Mouse (Mus musculus) neural tube, embryonic 13.5 days (tissue): Measurements from ENCODE around the gene Jsrp1. TPM values are rescaled to one million over a fixed set of nuclear protein-coding genes. Genes with fewer than 3 reads are reported as not detected.

ENCODE experiments used
- ATAC-seq: fragments of 200-750 bp; cut with Nextera tagmentation; 2 replicates; pipeline ENCODE4 v1.8.0; 2017; ENCODE audit warnings: low read depth, mild to moderate bottlenecking, moderate TSS enrichment, moderate library complexity
- H3K27ac ChIP-seq: fragments of 300-500 bp; sonication (generic); replicated peaks from 2 replicates; pipeline ENCODE4 v1.5.1; 2015; ENCODE audit warnings: moderate library complexity, mild to moderate bottlenecking, inconsistent platforms
- H3K27me3 ChIP-seq: fragments of 300-500 bp; sonication (generic); 2 replicates; pipeline ENCODE4 v1.6.1; 2015; ENCODE audit warnings: mild to moderate bottlenecking, inconsistent platforms
- H3K36me3 ChIP-seq: fragments of 300-500 bp; sonication (generic); 2 replicates; pipeline ENCODE4 v1.6.1; 2015; ENCODE audit warnings: mild to moderate bottlenecking, inconsistent platforms
- H3K4me1 ChIP-seq: fragments of 300-500 bp; sonication (generic); replicated peaks from 2 replicates; pipeline ENCODE4 v1.6.1; 2015; ENCODE audit warnings: inconsistent platforms
- H3K4me2 ChIP-seq: fragments of 300-500 bp; sonication (generic); 2 replicates; pipeline ENCODE4 v1.6.1; 2015; ENCODE audit warnings: inconsistent platforms, mild to moderate bottlenecking, moderate library complexity
- H3K4me3 ChIP-seq: fragments of 300-500 bp; sonication (generic); 2 replicates; pipeline ENCODE4 v1.5.1; 2015; ENCODE audit warnings: mild to moderate bottlenecking, inconsistent platforms
- H3K9ac ChIP-seq: fragments of 300-500 bp; sonication (generic); 2 replicates; pipeline ENCODE4 v1.6.1; 2015; ENCODE audit warnings: moderate library complexity, mild to moderate bottlenecking, inconsistent platforms
- H3K9me3 ChIP-seq: fragments of 300-500 bp; sonication (generic); 2 replicates; pipeline ENCODE4 v1.6.1; 2016; ENCODE audit warnings: inconsistent platforms
- WGBS: fragments of 180-500 bp; shearing (Covaris S2); methylation state at CpG from one replicate; pipeline ENCODE4 v1.1.7; 2015; 5-methylcytosine and 5-hydroxymethylcytosine counted together
- polyA plus RNA-seq: library from polyadenylated mRNA; unstranded; fragments of >200 nt; fragmentation: Nextera tagmentation; extraction: Ambion mirVana; gene quantifications from 2 replicates; pipeline ENCODE4 v1.2.1, GENCODE M21; 2015

The Jsrp1 gene
- polyA plus RNA-seq, 1 experiment from 2014 or later = 1.1 TPM

DNA sequence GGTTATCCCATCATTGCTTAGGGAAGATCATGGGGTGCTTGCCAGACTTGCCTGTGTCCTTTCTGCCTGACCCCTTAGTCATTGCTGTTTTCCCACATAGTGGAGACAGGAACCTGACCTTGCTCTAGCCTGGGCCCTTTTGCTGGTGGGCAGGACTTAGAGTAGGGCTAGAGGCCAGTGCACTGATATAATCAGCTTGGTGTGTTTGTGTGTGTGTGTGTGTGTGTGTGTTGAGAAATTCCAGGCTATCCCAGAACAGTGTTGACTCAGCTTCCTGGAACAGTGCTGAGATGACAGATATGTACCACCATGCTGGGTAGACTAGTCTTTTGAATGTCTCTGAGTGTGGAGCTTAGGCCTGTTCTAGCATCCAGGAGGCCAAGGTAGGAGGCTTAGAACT, 33.7 kb downstream of the Jsrp1 start:
- no peaks in the 10 kb centered on the region for H3K27me3 ChIP-seq
- no peaks in the 10 kb centered on the region for H3K9me3 ChIP-seq
- H3K4me1 ChIP-seq = no peaks in the 10 kb centered on the region
- H3K36me3 ChIP-seq = peaks cover 98% of the 10 kb centered on the region
- no peak overlapping the region for H3K9ac ChIP-seq
- H3K27ac ChIP-seq = no peak overlapping the region
- no peak for ATAC-seq
- no peak overlapping the region for H3K4me3 ChIP-seq
- no peak overlapping the region for H3K4me2 ChIP-seq

DNA sequence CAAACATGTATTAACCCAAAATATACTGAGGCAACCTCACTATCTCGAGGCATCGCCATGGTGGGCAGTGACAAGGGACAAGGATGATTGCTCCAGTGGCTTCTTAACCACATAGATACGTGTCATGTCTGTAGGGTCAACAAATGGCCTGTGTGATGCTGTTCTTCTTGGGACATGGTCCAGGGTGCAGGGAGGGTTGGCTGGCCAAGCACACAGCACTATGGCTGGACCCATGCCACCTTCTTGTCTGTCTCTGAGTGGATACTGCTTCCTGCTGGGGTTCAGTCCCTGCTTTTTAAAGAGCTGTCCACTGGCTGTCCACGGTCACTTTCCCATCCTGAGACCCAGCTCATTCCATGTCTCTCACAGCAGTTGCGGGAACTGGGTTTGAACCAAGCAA, 36.2 kb downstream of the Jsrp1 start:
- 92% methylated on average over 5 of the region's 5 CpGs for WGBS
- no peaks in the 10 kb centered on the region for H3K9me3 ChIP-seq
- no peak overlapping the region for H3K4me2 ChIP-seq
- ATAC-seq = no peak
- H3K27ac ChIP-seq = no peak overlapping the region
- peaks cover 98% of the 10 kb centered on the region for H3K36me3 ChIP-seq
- no peak overlapping the region for H3K4me3 ChIP-seq
- H3K9ac ChIP-seq = no peak overlapping the region
- H3K27me3 ChIP-seq = no peaks in the 10 kb centered on the region
- H3K4me1 ChIP-seq = no peaks in the 10 kb centered on the region

DNA sequence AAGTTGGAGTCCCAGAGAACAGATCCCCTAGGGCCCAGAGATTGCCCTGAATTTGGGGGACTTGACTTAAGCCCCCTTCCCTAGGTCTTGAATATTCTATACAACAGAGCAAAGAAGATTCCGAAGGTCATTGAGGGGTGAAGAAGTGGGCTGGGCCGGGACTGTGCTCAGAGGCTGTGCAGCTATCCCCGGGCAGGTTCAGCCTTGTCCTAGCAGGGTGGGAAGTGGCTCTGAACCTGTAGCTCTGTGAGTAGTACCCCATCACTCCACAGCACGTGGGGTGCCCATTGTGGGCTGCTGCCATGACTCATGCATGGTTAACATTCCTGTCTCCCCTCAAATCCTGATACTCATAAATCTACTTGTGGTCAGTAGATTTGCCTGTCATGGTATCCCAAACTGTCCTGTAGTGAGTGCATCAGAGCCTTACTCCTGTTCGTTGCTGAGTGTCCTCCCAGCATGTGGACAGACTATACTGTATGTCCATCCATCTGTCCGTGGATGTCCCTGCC, 36.9 kb downstream of the Jsrp1 start:
- Histone ChIP-seq H3K27ac (no peak overlapping the region), H3K36me3 (peaks cover 98% of the 10 kb centered on the region), H3K4me3 (no peak overlapping the region), H3K27me3 (no peaks in the 10 kb centered on the region), H3K4me2 (no peak overlapping the region), H3K4me1 (no peaks in the 10 kb centered on the region), H3K9ac (no peak overlapping the region), H3K9me3 (no peaks in the 10 kb centered on the region)
- WGBS = 90% methylated on average over 6 of the region's 6 CpGs
- no peak for ATAC-seq

DNA sequence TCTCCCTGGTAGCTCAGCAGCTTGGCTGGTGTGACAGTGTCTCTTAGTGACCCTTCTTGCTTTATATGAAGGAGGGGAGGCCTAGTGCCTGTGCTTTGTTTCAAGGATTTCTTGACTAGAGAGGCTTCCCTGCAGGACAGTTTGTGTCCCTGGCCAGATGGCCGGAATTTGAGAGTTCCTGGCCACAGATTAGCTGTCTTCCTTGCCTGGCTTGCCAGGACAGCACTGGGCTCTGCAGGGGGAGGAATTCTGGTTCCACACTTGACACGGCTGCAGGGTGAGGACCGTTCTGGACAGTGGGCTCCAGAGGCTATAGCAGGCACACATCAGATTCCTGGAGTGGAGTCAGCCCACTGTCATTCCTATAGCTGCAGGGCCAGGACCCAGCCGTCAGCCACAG, 37.6 kb downstream of the Jsrp1 start:
- H3K9me3 ChIP-seq = no peaks in the 10 kb centered on the region
- no peak overlapping the region for H3K27ac ChIP-seq
- WGBS = 91% methylated on average over 4 of the region's 4 CpGs
- H3K27me3 ChIP-seq = no peaks in the 10 kb centered on the region
- H3K36me3 ChIP-seq = peaks cover 98% of the 10 kb centered on the region
- H3K4me2 ChIP-seq = no peak overlapping the region
- no peaks in the 10 kb centered on the region for H3K4me1 ChIP-seq
- ATAC-seq = no peak
- no peak overlapping the region for H3K4me3 ChIP-seq
- no peak overlapping the region for H3K9ac ChIP-seq

DNA sequence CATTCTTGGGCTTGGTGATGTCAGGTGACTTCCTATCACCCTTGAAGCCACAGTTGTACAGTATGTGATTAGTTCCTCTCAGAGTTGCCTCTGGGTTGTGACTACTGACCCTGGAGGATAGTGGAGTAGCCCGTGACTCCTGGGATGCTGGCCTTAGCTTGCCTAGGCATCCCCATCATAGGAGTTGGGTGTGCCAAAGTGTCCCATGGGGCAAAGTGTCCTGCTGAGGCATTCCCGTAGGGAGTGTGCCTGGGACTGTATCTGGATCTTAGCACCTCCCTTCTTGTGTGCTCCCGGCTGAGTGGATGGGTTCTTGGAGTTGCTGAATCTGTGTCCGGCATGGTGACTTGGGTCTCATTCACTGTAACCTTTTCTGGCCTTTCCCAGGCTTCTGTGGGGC, 38.3 kb downstream of the Jsrp1 start:
- WGBS = 94% methylated on average over 4 of the region's 4 CpGs
- peak; percentile 38; the same call in 1 of the 2 replicates for ATAC-seq

DNA sequence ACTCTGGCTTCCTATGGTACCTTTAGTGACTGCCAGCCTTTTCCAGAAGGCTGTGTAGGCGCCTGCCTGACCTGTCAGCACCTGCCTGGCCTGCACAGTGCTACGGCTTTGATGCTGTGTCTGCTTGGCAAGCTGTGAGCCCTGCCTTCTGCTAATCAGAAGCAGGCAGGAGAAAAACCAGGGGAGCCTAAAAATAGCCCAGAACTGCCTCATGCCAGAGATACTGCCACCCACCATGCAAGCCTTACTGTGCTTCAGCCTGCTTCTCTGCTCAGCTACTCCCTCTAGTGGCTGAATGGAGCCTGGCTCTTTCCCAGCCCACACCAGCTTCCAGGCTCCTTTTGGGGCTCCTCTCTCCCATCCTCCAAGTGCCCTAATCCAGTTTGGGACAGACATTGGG, 38.7 kb downstream of the Jsrp1 start:
- WGBS = 60% methylated on average over 2 of the region's 2 CpGs
- no peaks in the 10 kb centered on the region for H3K9me3 ChIP-seq
- no peaks in the 10 kb centered on the region for H3K4me1 ChIP-seq
- H3K9ac ChIP-seq = peak overlapping the region; percentile 17; the same call in 1 of the 2 replicates
- no peak overlapping the region for H3K4me2 ChIP-seq
- no peaks in the 10 kb centered on the region for H3K27me3 ChIP-seq
- H3K4me3 ChIP-seq = no peak overlapping the region
- ATAC-seq = peak; percentile 36; the same call in 1 of the 2 replicates
- H3K27ac ChIP-seq = no peak overlapping the region
- H3K36me3 ChIP-seq = peaks cover 98% of the 10 kb centered on the region

More for the DNA sequence above, 38.3 kb downstream of the Jsrp1 start:
- Histone ChIP-seq H3K27me3 (no peaks in the 10 kb centered on the region), H3K4me2 (no peak overlapping the region), H3K4me1 (no peaks in the 10 kb centered on the region), H3K4me3 (no peak overlapping the region), H3K9me3 (no peaks in the 10 kb centered on the region), H3K27ac (no peak overlapping the region), H3K36me3 (peaks cover 98% of the 10 kb centered on the region), H3K9ac (no peak overlapping the region)

DNA sequence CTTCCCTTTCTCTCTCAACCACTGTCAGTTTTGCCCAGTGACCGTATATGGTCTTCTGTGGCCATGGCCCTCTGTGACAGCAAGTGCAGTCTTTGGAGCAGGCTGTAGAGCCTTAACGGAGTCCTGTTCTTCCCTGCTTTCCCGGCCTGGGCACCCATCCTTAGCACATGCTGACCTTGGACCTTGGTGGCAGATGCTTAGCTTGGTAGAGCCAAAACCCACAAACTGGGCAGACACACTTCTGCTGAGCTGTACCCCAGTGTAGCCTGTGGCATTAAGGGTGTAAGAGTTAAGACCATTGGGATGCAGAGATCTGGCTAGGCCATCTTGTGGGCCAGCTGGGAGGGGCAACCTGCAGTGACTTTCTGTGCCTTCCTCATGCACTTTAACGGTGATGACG, 39.5 kb downstream of the Jsrp1 start:
- Histone ChIP-seq H3K36me3 (peaks cover 97% of the 10 kb centered on the region), H3K9me3 (no peaks in the 10 kb centered on the region), H3K4me1 (no peaks in the 10 kb centered on the region), H3K27me3 (no peaks in the 10 kb centered on the region), H3K27ac (no peak overlapping the region), H3K4me2 (no peak overlapping the region), H3K4me3 (no peak overlapping the region), H3K9ac (0 out of 2 replicates have a peak overlapping the region, but pooled peaks have one; percentile 17)
- no peak for ATAC-seq
- WGBS = 91% methylated on average over 5 of the region's 5 CpGs

DNA sequence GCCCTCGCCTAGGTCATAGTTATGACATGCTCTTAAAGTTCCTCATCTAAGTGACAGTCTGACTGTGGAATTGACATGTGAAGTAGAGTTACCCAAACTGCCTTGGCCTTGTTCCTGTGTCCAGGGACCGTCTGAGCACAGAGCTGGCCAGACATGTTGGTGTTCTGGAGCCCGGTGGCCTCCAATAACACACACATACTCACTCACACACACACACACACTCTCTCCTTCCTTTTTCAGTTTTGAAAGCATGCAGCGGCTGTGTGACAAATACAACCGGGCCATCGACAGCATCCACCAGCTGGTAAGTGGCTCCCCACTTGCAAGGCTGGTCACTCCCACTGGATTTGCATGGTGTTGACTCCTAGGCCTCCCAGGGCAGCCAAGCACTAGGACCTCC, 44.9 kb downstream of the Jsrp1 start:
- no peak overlapping the region for H3K4me2 ChIP-seq
- H3K9me3 ChIP-seq = no peaks in the 10 kb centered on the region
- H3K9ac ChIP-seq = no peak overlapping the region
- no peaks in the 10 kb centered on the region for H3K27me3 ChIP-seq
- no peak overlapping the region for H3K27ac ChIP-seq
- ATAC-seq = no peak
- WGBS = 90% methylated on average over 6 of the region's 6 CpGs
- peaks cover 82% of the 10 kb centered on the region for H3K36me3 ChIP-seq
- H3K4me3 ChIP-seq = no peak overlapping the region
- H3K4me1 ChIP-seq = 0 out of 2 replicates have a peak, but pooled peaks cover under 1% of the 10 kb centered on the region

DNA sequence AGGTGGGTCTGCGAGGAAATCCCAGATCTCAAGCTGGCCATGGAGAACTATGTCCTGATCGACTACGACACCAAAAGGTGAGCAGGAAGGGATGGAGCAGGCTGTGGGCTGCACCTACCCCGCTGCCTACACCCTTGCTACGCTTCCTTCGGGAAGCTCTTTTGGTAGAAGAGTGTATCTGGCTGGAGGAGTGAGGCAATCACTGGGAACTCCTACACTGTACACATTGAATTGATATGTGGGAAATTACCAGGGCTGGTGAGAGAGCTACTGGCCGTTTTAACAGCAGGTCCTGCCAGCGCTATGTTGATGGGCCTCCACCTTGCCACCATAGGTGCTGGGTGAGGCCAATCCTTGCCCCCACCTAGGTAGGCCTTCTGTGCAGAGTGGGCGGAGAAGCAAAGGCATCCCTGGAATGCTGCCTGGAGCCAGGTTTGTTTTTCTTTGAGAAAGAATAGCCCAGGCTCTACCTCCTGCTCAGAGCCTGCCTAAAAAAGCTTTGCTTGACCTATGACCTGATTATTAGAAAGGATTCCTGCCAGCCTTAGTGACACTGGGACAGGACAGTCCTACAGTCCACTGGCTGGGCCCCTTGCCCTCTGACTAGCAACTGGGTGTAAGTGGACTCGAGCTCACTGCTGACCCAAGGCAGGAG, 47.0 kb downstream of the Jsrp1 start:
- H3K27ac ChIP-seq = no peak overlapping the region
- 89% methylated on average over 10 of the region's 10 CpGs for WGBS
- no peak for ATAC-seq
- H3K4me2 ChIP-seq = no peak overlapping the region
- H3K27me3 ChIP-seq = no peaks in the 10 kb centered on the region
- no peaks in the 10 kb centered on the region for H3K9me3 ChIP-seq
- no peak overlapping the region for H3K4me3 ChIP-seq
- H3K4me1 ChIP-seq = peaks cover 12% of the 10 kb centered on the region
- peaks cover 61% of the 10 kb centered on the region for H3K36me3 ChIP-seq
- no peak overlapping the region for H3K9ac ChIP-seq

DNA sequence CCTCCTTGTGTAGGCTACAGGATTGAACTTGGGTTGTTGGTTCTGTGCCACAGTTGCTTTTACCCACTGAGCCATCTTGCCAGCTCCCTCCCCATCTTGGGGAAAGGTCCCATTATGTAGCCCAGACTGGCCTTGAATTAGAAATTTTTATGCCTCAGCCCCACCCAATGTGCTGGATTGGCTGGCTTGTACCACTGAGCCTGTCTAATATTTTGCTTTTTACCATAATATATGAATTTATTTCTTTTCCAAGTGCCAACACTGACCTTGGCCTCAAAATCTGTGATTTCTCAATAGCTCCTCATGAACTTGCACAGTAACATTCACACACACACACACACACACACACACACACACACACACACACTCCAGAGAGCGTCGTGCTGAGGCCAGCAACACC, 47.6 kb downstream of the Jsrp1 start:
- Histone ChIP-seq H3K4me2 (no peak overlapping the region), H3K4me3 (no peak overlapping the region), H3K9me3 (no peaks in the 10 kb centered on the region), H3K4me1 (peaks cover 18% of the 10 kb centered on the region), H3K36me3 (peaks cover 56% of the 10 kb centered on the region), H3K9ac (no peak overlapping the region), H3K27ac (no peak overlapping the region), H3K27me3 (no peaks in the 10 kb centered on the region)
- WGBS = 94% methylated on average over 2 of the region's 2 CpGs
- no peak for ATAC-seq

DNA sequence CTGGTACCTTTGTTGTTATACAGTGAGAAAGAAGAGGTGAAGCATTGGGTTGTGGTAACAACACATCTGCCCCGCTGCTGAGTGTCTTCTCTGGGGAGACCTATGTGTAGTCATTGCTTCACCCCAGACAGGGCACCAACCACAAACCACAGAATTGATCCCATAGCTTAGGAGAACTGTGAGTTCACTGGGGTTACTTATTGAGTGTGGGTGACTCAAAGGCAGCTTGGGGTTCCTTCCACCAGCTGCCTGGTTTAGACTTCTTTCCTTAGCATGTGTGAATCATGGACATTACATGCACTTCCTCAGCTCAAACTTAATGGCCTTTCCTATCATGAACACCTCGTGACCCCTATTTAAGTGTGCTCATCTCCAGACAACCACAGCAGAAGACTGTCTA, 49.8 kb downstream of the Jsrp1 start:
- Histone ChIP-seq H3K9ac (no peak overlapping the region), H3K4me2 (no peak overlapping the region), H3K36me3 (peaks cover 34% of the 10 kb centered on the region), H3K27me3 (no peaks in the 10 kb centered on the region), H3K4me3 (no peak overlapping the region), H3K27ac (no peak overlapping the region), H3K4me1 (peaks cover 39% of the 10 kb centered on the region), H3K9me3 (no peaks in the 10 kb centered on the region)
- WGBS = 87% methylated on average over 2 of the region's 2 CpGs
- no peak for ATAC-seq

DNA sequence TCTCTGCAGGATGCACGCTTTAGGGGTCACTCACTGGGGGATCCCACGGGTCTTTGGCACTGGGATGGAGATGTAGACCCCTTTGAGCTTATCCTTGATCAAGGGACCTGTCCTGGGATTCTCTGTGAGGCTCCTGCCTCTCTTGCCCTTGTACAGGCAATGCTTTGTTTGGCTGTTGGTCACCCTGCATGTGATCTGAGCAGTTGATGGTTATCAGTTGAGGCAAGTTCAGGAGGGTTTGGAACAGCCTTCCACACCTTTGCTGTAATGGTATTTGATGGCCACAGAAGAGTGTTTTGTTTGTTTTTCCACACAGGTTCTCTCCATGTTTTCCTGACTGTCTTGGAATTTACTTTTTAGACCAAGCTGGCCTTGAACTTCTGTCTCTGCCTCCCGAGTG, 51.5 kb downstream of the Jsrp1 start:
- Histone ChIP-seq H3K36me3 (peaks cover 20% of the 10 kb centered on the region), H3K27ac (no peak overlapping the region), H3K9ac (no peak overlapping the region), H3K27me3 (no peaks in the 10 kb centered on the region), H3K4me1 (peaks cover 56% of the 10 kb centered on the region), H3K9me3 (no peaks in the 10 kb centered on the region), H3K4me2 (no peak overlapping the region), H3K4me3 (no peak overlapping the region)
- ATAC-seq = no peak
- 68% methylated on average over 3 of the region's 3 CpGs for WGBS
